Mouse (Mus musculus): ENCODE measurements around the gene Dlec1. TPM values are rescaled to one million over a fixed set of nuclear protein-coding genes. Genes with fewer than 3 reads are reported as not detected.

Gene Dlec1
- total and polyA plus RNA-seq, 3 experiments = 1.1 to 2.2 (median 2.0) TPM

DNA sequence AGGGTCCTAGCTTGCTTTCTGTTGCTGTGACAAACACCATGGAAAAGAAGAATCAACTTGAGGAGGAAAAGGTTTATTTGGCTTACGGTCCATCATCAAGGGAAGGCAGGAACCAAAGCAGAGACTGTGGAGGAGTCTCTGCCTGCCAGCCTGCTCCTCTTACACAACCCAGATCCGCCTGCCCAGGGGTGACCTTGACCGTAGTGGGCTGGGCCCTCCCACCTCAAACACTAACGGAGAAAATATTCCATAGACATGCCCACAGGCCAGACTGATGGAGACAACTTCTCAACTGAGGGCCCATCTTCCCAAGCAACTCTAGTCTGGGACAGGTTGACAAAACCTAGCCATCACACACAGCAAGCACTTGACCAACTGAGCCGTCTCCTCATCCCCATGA, 39.8 kb downstream of the Dlec1 start:
- peak; percentile 63 for DNase-seq

GRCm38 (mm10) chr9:119143372-119143771, 41.1 kb downstream of the Dlec1 start:
- DNase-seq = no peak

GRCm38 (mm10) chr9:119144696-119145095, 42.4 kb downstream of the Dlec1 start:
- no peak for DNase-seq

DNA sequence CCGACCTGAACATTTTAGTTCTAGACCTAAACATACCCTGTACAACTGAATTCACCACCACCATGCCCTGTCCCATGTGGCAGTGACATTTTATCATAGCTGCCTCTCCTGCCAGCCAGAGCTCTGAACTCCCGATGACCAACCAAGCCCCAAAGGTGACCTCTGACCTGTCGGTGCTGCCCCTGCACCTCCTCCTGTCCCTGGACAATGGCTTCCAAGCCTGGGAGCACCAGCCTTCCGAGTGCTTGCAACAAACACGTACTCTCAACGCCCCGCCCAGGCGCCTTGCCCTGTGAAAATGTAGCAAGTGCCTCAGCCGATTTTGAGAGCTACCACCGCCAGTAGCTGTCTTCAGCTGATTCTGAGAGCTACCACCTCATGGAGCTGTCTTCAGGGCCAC, 42.9 kb downstream of the Dlec1 start:
- no peak for DNase-seq

DNA sequence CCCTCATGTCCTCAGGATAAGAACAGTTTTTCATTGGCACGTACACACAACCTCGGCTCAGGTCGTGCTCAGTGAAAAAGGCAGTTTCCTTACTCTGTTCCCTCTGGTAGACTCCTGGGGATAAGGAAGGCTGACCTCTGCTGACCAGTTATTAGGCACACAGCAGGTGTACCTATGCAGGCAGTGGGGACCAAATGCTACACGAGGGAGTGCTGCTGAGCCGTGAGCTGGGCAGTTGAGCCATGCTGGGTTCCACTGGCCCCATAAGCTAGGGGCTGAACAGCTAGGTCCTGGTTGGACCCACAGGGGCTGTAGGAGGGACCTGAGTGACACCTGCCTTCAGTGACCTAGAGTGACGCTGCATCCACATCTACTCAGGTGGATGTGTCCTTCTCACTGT, 43.4 kb downstream of the Dlec1 start:
- DNase-seq = no peak

DNA sequence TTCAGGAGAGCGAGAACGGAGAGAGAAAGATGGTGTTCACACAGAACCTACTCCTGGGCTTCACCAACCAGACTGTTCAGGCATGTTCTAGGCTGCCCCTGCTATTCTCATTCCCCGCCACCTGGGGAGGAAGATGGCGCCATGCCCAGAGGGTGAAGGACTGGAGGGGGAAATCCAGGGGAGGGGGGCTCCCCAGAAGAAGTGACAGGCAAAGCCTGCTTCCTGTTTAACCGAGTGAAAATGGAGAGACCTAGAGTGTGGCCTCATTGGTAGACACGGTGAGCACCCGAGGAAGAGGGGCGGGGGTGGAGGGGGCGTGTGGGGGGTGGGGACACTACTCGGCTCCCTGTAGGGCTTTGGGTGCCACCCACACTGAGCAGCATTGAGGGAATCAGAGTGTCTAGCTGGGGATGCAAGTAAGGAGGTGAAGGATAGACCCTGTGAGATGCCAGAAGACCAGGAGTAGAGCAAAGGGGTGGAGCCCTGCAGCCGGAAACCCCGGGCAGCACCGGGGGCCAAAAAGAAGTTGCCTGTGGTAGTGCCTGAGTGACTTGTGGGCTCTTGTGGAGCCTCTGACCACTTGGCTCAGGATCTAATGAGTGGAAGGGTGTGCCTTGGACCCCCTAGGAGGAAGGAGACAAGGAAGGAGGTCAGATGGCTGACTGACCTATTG, 44.0 kb downstream of the Dlec1 start:
- DNase-seq = no peak

GRCm38 (mm10) chr9:119149601-119150000, 47.3 kb downstream of the Dlec1 start:
- peak; percentile 43 for DNase-seq

DNA sequence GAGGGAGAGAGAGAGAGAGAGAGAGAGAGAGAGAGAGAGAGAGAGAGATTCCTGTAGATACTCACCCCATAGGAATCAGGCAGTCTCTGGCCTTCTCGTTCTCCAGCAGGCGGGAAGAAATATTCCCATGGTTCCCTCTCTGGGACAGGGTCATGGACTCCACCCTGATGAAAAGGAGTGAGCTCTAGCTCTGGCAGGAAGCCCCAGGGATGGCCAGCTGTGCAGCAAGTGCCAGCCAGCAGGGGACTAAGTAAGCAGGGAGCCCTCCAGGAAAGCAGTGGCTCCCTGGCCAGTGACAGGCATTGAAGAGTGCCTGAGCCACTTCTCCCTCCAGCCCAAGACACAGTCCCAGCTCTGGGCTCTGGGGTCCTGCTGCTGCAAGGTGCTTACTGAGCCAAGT, 49.5 kb downstream of the Dlec1 start:
- DNase-seq = no peak

GRCm38 (mm10) chr9:119155416-119155815, 53.1 kb downstream of the Dlec1 start:
- peak; percentile 20 for DNase-seq

- DNase-seq = peak; percentile 18
Observed at GRCm38 (mm10) chr9:119155826-119156225, 53.5 kb downstream of the Dlec1 start.

GRCm38 (mm10) chr9:119156278-119157201, 54.3 kb downstream of the Dlec1 start, which contains the start of gene Acaa1b:
Acaa1b (minus strand) TSS chr9:119157093.
- DNase-seq = peak; percentile 81

DNA sequence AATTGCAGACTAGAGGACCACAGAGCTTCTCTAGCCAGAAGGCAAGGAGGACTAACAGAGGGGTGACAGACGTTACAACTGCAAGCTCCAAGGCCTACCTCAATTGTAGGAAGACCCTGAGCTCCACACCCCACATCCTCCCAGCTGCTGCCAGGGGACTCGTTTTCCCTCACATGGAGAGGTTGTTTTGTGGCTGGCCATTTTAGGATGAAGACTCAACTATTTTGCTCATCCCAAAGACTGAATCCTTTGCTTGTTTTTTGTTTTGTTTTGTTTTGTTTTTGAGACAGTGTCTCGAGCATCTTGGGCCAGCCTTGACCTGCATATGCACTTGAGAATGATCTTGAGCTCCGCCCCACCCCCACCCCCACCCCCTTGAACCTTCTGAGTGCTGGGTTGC, 56.6 kb downstream of the Dlec1 start, which contains the start of gene Gm47289:
Gm47289 (plus strand) TSS at position 301 of the 400 bp plus-strand sequence.
- DNase-seq = no peak

- DNase-seq = peak; percentile 21
Observed at GRCm38 (mm10) chr9:119160689-119161088, 58.4 kb downstream of the Dlec1 start.

DNA sequence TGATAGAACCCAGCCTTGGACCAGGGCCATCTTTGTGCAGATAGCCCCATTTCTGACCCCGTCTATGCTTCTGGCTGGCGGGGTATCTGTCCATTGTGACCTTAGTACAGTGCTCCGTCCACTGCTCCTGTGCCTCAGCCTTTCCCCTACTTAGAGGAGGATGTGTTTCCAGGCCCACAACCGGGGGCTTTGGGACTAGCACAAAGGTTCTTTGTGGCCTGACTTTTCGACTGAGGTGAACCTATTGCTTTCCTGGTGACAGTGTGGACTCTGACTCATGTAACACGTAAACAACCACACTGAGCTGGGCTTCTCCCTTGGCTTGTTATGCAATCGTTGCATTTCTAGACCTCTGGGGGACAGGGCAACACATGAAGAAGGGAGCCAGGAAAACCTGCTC, 62.5 kb downstream of the Dlec1 start:
- DNase-seq = no peak

GRCm38 (mm10) chr9:119165548-119165947, 63.3 kb downstream of the Dlec1 start:
- DNase-seq = peak; percentile 17

GRCm38 (mm10) chr9:119167608-119168007, 65.3 kb downstream of the Dlec1 start:
- no peak for DNase-seq

DNA sequence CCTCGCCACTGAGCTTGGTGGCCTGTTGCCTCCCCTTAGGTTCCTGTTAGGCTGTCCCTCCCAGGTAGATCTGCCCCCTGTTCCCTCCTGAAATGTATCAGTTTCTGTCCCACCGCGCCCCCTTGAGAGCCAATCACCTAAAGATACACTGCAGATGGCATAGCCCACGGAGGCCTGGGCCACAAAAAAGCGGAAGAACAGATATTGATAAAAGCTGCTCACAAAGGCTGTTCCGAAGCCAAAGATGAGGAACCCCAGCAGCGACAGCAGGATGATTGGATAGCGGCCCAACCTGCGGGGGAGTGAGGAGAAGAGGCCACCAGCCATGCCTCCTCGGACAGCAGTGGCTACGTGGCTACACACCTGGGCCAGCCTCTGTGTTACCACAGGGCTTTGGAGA, 77.0 kb downstream of the Dlec1 start:
- DNase-seq = no peak

- DNase-seq = no peak
Observed at GRCm38 (mm10) chr9:119181241-119181728, 79.0 kb downstream of the Dlec1 start.

GRCm38 (mm10) chr9:119192202-119192990, 90.1 kb downstream of the Dlec1 start:
- peak; percentile 27 for DNase-seq

Measured in adrenal gland, adult 2 months (tissue).